Mouse (Mus musculus): Measurements from ENCODE around the gene Folh1. TPM values are rescaled to one million over a fixed set of nuclear protein-coding genes. Genes with fewer than 3 reads are reported as not detected.

Gene Folh1
- polyA plus RNA-seq, 1 experiment = not detected

GRCm38 (mm10) chr7:86764628-86765027 is 11.1 kb downstream of the Folh1 start:
- H3ac ChIP-seq (ENCODE audit: control insufficient read depth, insufficient read length) = no peak overlapping the region
- H3K79me2 ChIP-seq (ENCODE audit: control insufficient read depth, insufficient read depth) = no peaks in the 10 kb centered on the region
- H3K4me2 ChIP-seq (ENCODE audit: low read depth) = no peak overlapping the region
- no peak overlapping the region for H3K4me3 ChIP-seq
- TF ChIP-seq E2F4 (IDR thresholded peaks at IDR 0.05; ENCODE audit: insufficient read depth) = no peak
- no peak for TF ChIP-seq MYOD1 (IDR thresholded peaks at IDR 0.05; ENCODE audit: control insufficient read depth in 1 of 3, insufficient read length in 2 of 3, low read depth in 2 of 3)
- no peak for TF ChIP-seq CEBPB (IDR thresholded peaks at IDR 0.05; ENCODE audit: insufficient read depth, poor library complexity, severe bottlenecking)
- no peak for TF ChIP-seq MYOG (IDR thresholded peaks at IDR 0.05; ENCODE audit: control insufficient read depth in 1 of 3, insufficient read depth in 1 of 3, insufficient read length in 2 of 3, low read depth in 2 of 3)
- TF ChIP-seq MAX (IDR thresholded peaks at IDR 0.05; ENCODE audit: low read depth) = no peak
- TF ChIP-seq SRF (IDR thresholded peaks at IDR 0.05; ENCODE audit: control insufficient read depth, insufficient read length, low read depth) = no peak
- no peak for TF ChIP-seq POLR2AphosphoS2 (IDR thresholded peaks at IDR 0.05; ENCODE audit: insufficient read length, low read depth)
- no peak for TF ChIP-seq USF1 (IDR thresholded peaks at IDR 0.05; ENCODE audit: low read depth)
- no peak for TF ChIP-seq POLR2A (IDR thresholded peaks at IDR 0.05; ENCODE audit: insufficient read length, low read depth)
- TF ChIP-seq TCF3 (IDR thresholded peaks at IDR 0.05; ENCODE audit: insufficient read length, low read depth) = no peak
- TF ChIP-seq TCF12 (IDR thresholded peaks at IDR 0.05; ENCODE audit: insufficient read depth, poor library complexity, severe bottlenecking) = no peak
- no peak for TF ChIP-seq REST (IDR thresholded peaks at IDR 0.05; ENCODE audit: insufficient read depth, insufficient read length)
- H3K36me3 ChIP-seq (ENCODE audit: control insufficient read depth, insufficient read depth) = no peaks in the 10 kb centered on the region
- no peaks in the 10 kb centered on the region for H3K27me3 ChIP-seq (ENCODE audit: control insufficient read depth, insufficient read depth, insufficient read length)

DNA sequence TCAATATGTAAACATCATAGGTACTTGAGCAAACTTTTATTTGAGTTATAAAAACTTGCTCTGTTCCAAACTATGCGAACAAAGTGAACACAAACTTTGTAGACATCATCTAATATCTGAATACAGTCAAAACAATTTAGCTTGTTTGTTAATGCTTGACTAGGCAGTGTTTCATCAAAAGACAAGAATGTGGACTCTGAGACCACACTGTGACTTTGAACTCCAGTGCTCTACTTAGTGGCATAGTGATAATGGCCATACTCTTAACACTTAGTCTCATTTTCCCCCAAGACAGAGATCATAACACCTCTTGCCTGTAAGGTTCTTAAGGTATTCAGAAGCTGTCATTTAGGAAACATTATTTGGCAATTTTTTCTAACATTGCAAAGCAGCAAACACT is 15.0 kb downstream of the Folh1 start:
- Histone ChIP-seq H3K4me2 (ENCODE audit: low read depth) (no peak overlapping the region), H3K36me3 (ENCODE audit: control insufficient read depth, insufficient read depth) (no peaks in the 10 kb centered on the region), H3K79me2 (ENCODE audit: control insufficient read depth, insufficient read depth) (no peaks in the 10 kb centered on the region), H3K27me3 (ENCODE audit: control insufficient read depth, insufficient read depth, insufficient read length) (no peaks in the 10 kb centered on the region), H3ac (ENCODE audit: control insufficient read depth, insufficient read length) (no peak overlapping the region), H3K4me3 (no peak overlapping the region)
- no peak for TF ChIP-seq CEBPB (IDR thresholded peaks at IDR 0.05; ENCODE audit: insufficient read depth, poor library complexity, severe bottlenecking)
- no peak for TF ChIP-seq MAX (IDR thresholded peaks at IDR 0.05; ENCODE audit: low read depth)

GRCm38 (mm10) chr7:86725013-86725412 is 50.7 kb downstream of the Folh1 start:
- no peak overlapping the region for H3ac ChIP-seq (ENCODE audit: control insufficient read depth, insufficient read length)
- no peaks in the 10 kb centered on the region for H3K36me3 ChIP-seq (ENCODE audit: control insufficient read depth, insufficient read depth)
- no peak overlapping the region for H3K4me3 ChIP-seq
- no peaks in the 10 kb centered on the region for H3K27me3 ChIP-seq (ENCODE audit: control insufficient read depth, insufficient read depth, insufficient read length)
- no peak for TF ChIP-seq USF1 (IDR thresholded peaks at IDR 0.05; ENCODE audit: low read depth)
- no peak for TF ChIP-seq REST (IDR thresholded peaks at IDR 0.05; ENCODE audit: insufficient read depth, insufficient read length)
- no peak for TF ChIP-seq POLR2AphosphoS2 (IDR thresholded peaks at IDR 0.05; ENCODE audit: insufficient read length, low read depth)
- no peak for TF ChIP-seq SRF (IDR thresholded peaks at IDR 0.05; ENCODE audit: control insufficient read depth, insufficient read length, low read depth)
- no peak for TF ChIP-seq MYOD1 (IDR thresholded peaks at IDR 0.05; ENCODE audit: control insufficient read depth in 1 of 3, insufficient read length in 2 of 3, low read depth in 2 of 3)
- no peak for TF ChIP-seq MYOG (IDR thresholded peaks at IDR 0.05; ENCODE audit: control insufficient read depth in 1 of 3, insufficient read depth in 1 of 3, insufficient read length in 2 of 3, low read depth in 2 of 3)
- no peak for TF ChIP-seq TCF12 (IDR thresholded peaks at IDR 0.05; ENCODE audit: insufficient read depth, poor library complexity, severe bottlenecking)
- TF ChIP-seq POLR2A (IDR thresholded peaks at IDR 0.05; ENCODE audit: insufficient read length, low read depth) = no peak
- H3K79me2 ChIP-seq (ENCODE audit: control insufficient read depth, insufficient read depth) = no peaks in the 10 kb centered on the region
- no peak overlapping the region for H3K4me2 ChIP-seq (ENCODE audit: low read depth)

- Histone ChIP-seq H3K36me3 (ENCODE audit: control insufficient read depth, insufficient read depth) (no peaks in the 10 kb centered on the region), H3K27me3 (ENCODE audit: control insufficient read depth, insufficient read depth, insufficient read length) (no peaks in the 10 kb centered on the region), H3K4me2 (ENCODE audit: low read depth) (no peak within 1 kb of the TSS), H3K4me3 (no peak within 1 kb of the TSS), H3K79me2 (ENCODE audit: control insufficient read depth, insufficient read depth) (no peaks in the 10 kb centered on the region), H3ac (ENCODE audit: control insufficient read depth, insufficient read length) (no peak within 1 kb of the TSS)
- TF ChIP-seq USF1 (IDR thresholded peaks at IDR 0.05; ENCODE audit: low read depth) (no peak), SRF (IDR thresholded peaks at IDR 0.05; ENCODE audit: control insufficient read depth, insufficient read length, low read depth) (no peak), POLR2AphosphoS2 (IDR thresholded peaks at IDR 0.05; ENCODE audit: insufficient read length, low read depth) (no peak), MAX (IDR thresholded peaks at IDR 0.05; ENCODE audit: low read depth) (no peak)
These were observed 87.7 kb downstream of the Folh1 start, which contains the start of gene Olfr292 for GRCm38 (mm10) chr7:86688030-86688429. Gene Olfr292 (plus strand): TSS chr7:86688330.

Other genes starting within 250 kb of the Folh1 start
- not detected for gene Olfr295, start 192.1 kb downstream of the Folh1 start, polyA plus RNA-seq (2012; fragmentation: generic; extraction: Trizol)
- gene Olfr294, start 159.3 kb downstream of the Folh1 start, polyA plus RNA-seq (2012; fragmentation: generic; extraction: Trizol) = not detected
- not detected for gene Olfr293, start 126.9 kb downstream of the Folh1 start, polyA plus RNA-seq (2012; fragmentation: generic; extraction: Trizol)
- gene Olfr292, start 87.6 kb downstream of the Folh1 start, polyA plus RNA-seq (2012; fragmentation: generic; extraction: Trizol) = not detected
- gene Vmn2r77, start 19.1 kb upstream of the Folh1 start, polyA plus RNA-seq (2012; fragmentation: generic; extraction: Trizol) = not detected
- gene Vmn2r78, start 139.2 kb upstream of the Folh1 start, polyA plus RNA-seq (2012; fragmentation: generic; extraction: Trizol) = 0.14 TPM
- gene Vmn2r79, start 220.2 kb upstream of the Folh1 start, polyA plus RNA-seq (2012; fragmentation: generic; extraction: Trizol) = not detected

Data from myocyte (in vitro differentiated cells).